Mouse (Mus musculus) myocyte (in vitro differentiated cells): Measurements from ENCODE around the gene S100a2. TPM values are rescaled to one million over a fixed set of nuclear protein-coding genes. Genes with fewer than 3 reads are reported as not detected.

Experiments
- H3K27me3 ChIP-seq: one replicate; pipeline ENCODE4 v1.6.1; 2011; ENCODE audit not compliant: control insufficient read depth, insufficient read depth, insufficient read length
- H3K36me3 ChIP-seq: one replicate; pipeline ENCODE4 v1.6.1; 2011; ENCODE audit not compliant: control insufficient read depth, insufficient read depth
- H3K4me2 ChIP-seq: one replicate; pipeline ENCODE4 v1.6.1; 2011; ENCODE audit warnings: low read depth, control low read depth
- H3K4me3 ChIP-seq: one replicate; pipeline ENCODE4 v1.5.1; 2011; ENCODE audit warnings: mild to moderate bottlenecking, control low read depth, moderate library complexity
- H3K79me2 ChIP-seq: one replicate; pipeline ENCODE4 v1.6.1; 2011; ENCODE audit not compliant: control insufficient read depth, insufficient read depth
- H3ac ChIP-seq: one replicate; pipeline ENCODE4 v1.6.1; 2011; ENCODE audit not compliant: control insufficient read depth, insufficient read length
- CEBPB ChIP-seq: IDR thresholded peaks from 2 replicates; pipeline ENCODE4 v1.6.1; 2011; ENCODE audit warnings: mild to moderate bottlenecking, moderate library complexity; ENCODE audit not compliant: poor library complexity, insufficient read depth, severe bottlenecking
- E2F4 ChIP-seq: IDR thresholded peaks from one replicate; pipeline ENCODE4 v1.6.1; 2011; ENCODE audit warnings: mild to moderate bottlenecking, control low read depth, moderate library complexity; ENCODE audit not compliant: insufficient read depth
- MAX ChIP-seq: IDR thresholded peaks from one replicate; pipeline ENCODE4 v1.6.1; 2011; ENCODE audit warnings: low read depth, mild to moderate bottlenecking, control low read depth
- MYOD1 ChIP-seq, 3 experiments: IDR thresholded peaks; one replicate each; pipeline ENCODE4 v1.6.1; 2011; ENCODE audit warnings: control low read depth in 2 of 3, low read depth in 2 of 3, mild to moderate bottlenecking in 2 of 3, moderate library complexity in 1 of 3; ENCODE audit not compliant: insufficient read length in 2 of 3, control insufficient read depth in 1 of 3
- MYOG ChIP-seq, 3 experiments: IDR thresholded peaks; one replicate each; pipeline ENCODE4 v1.6.1; 2011; ENCODE audit warnings: control low read depth in 2 of 3, low read depth in 2 of 3, mild to moderate bottlenecking in 2 of 3; ENCODE audit not compliant: insufficient read length in 2 of 3, control insufficient read depth in 1 of 3, insufficient read depth in 1 of 3
- POLR2A ChIP-seq: IDR thresholded peaks from one replicate; pipeline ENCODE4 v1.6.1; 2011; ENCODE audit warnings: low read depth, mild to moderate bottlenecking, control low read depth, moderate library complexity; ENCODE audit not compliant: insufficient read length
- POLR2AphosphoS2 ChIP-seq: IDR thresholded peaks from one replicate; pipeline ENCODE4 v1.6.1; 2011; ENCODE audit warnings: low read depth, control low read depth; ENCODE audit not compliant: insufficient read length
- REST ChIP-seq: IDR thresholded peaks from one replicate; pipeline ENCODE4 v1.6.1; 2011; ENCODE audit warnings: mild to moderate bottlenecking, control low read depth, moderate library complexity; ENCODE audit not compliant: insufficient read depth, insufficient read length
- SRF ChIP-seq: IDR thresholded peaks from one replicate; pipeline ENCODE4 v1.6.1; 2011; ENCODE audit warnings: low read depth; ENCODE audit not compliant: control insufficient read depth, insufficient read length
- TCF12 ChIP-seq: IDR thresholded peaks from one replicate; pipeline ENCODE4 v1.6.1; 2011; ENCODE audit warnings: mild to moderate bottlenecking, control low read depth; ENCODE audit not compliant: poor library complexity, insufficient read depth, severe bottlenecking
- TCF3 ChIP-seq: IDR thresholded peaks from one replicate; pipeline ENCODE4 v1.6.1; 2011; ENCODE audit warnings: low read depth, control low read depth; ENCODE audit not compliant: insufficient read length
- USF1 ChIP-seq: IDR thresholded peaks from one replicate; pipeline ENCODE4 v1.6.1; 2011; ENCODE audit warnings: low read depth, mild to moderate bottlenecking, control low read depth, moderate library complexity
- polyA plus RNA-seq: library from polyadenylated mRNA; unstranded; fragments of >200 nt; fragmentation: generic; extraction: Trizol; gene quantifications from one replicate; pipeline ENCODE4 v1.2.1, GENCODE M21; 2012; ENCODE audit warnings: missing spikeins

Gene S100a2
- polyA plus RNA-seq, 1 experiment: not detected

- Histone ChIP-seq H3K4me3 (no peak overlapping the region), H3K27me3 (no peaks in the 10 kb centered on the region), H3K4me2 (peak overlapping the region; percentile 85), H3ac (no peak overlapping the region), H3K36me3 (no peaks in the 10 kb centered on the region), H3K79me2 (no peaks in the 10 kb centered on the region)
- TF ChIP-seq POLR2A (peak; percentile 10), MYOG (IDR thresholded peaks at IDR 0.05; ENCODE audit: control insufficient read depth in 1 of 3, insufficient read depth in 1 of 3, insufficient read length in 2 of 3, low read depth in 2 of 3) (peak in 1 of 3 experiments; percentile 7), TCF12 (no peak), REST (no peak), MYOD1 (IDR thresholded peaks at IDR 0.05; ENCODE audit: control insufficient read depth in 1 of 3, insufficient read length in 2 of 3, low read depth in 2 of 3) (peak in 1 of 3 experiments; percentile 53)
These were observed 4.5 kb upstream of the S100a2 start for GRCm38 (mm10) chr3:90585595-90585994.

- TF ChIP-seq POLR2AphosphoS2 (no peak), MYOG (IDR thresholded peaks at IDR 0.05; ENCODE audit: control insufficient read depth in 1 of 3, insufficient read depth in 1 of 3, insufficient read length in 2 of 3, low read depth in 2 of 3) (no peak), MAX (no peak), TCF3 (no peak), MYOD1 (IDR thresholded peaks at IDR 0.05; ENCODE audit: control insufficient read depth in 1 of 3, insufficient read length in 2 of 3, low read depth in 2 of 3) (no peak), SRF (no peak), TCF12 (no peak), POLR2A (no peak), E2F4 (no peak)
- no peak overlapping the region for H3K4me3 ChIP-seq
These were observed 3.9 kb upstream of the S100a2 start for GRCm38 (mm10) chr3:90586016-90586643.

GRCm38 (mm10) chr3:90586906-90587305, 3.1 kb upstream of the S100a2 start:
- Histone ChIP-seq H3K4me2 (peak overlapping the region; percentile 85), H3K79me2 (no peaks in the 10 kb centered on the region), H3K4me3 (peak overlapping the region; percentile 3), H3K27me3 (no peaks in the 10 kb centered on the region), H3K36me3 (no peaks in the 10 kb centered on the region), H3ac (no peak overlapping the region)
- TF ChIP-seq MYOD1 (IDR thresholded peaks at IDR 0.05; ENCODE audit: control insufficient read depth in 1 of 3, insufficient read length in 2 of 3, low read depth in 2 of 3): peak in 2 of 3 experiments; percentile 50 to 82
- peak; percentile 27 for TF ChIP-seq POLR2A
- TF ChIP-seq TCF3: peak; percentile 55
- no peak for TF ChIP-seq CEBPB
- peak in 2 of 3 experiments; percentile 54 to 83 for TF ChIP-seq MYOG (IDR thresholded peaks at IDR 0.05; ENCODE audit: control insufficient read depth in 1 of 3, insufficient read depth in 1 of 3, insufficient read length in 2 of 3, low read depth in 2 of 3)

More at GRCm38 (mm10) chr3:90586016-90586643, 3.9 kb upstream of the S100a2 start:
- Histone ChIP-seq H3K27me3 (no peaks in the 10 kb centered on the region), H3ac (no peak overlapping the region), H3K79me2 (no peaks in the 10 kb centered on the region), H3K4me2 (peak overlapping the region; percentile 85), H3K36me3 (no peaks in the 10 kb centered on the region)

- TF ChIP-seq MYOD1 (IDR thresholded peaks at IDR 0.05; ENCODE audit: control insufficient read depth in 1 of 3, insufficient read length in 2 of 3, low read depth in 2 of 3): peak in 1 of 3 experiments; percentile 24
- no peak for TF ChIP-seq USF1
- TF ChIP-seq MYOG (IDR thresholded peaks at IDR 0.05; ENCODE audit: control insufficient read depth in 1 of 3, insufficient read depth in 1 of 3, insufficient read length in 2 of 3, low read depth in 2 of 3): peak in 1 of 3 experiments; percentile 22
- peak; percentile 13 for TF ChIP-seq POLR2A
- Histone ChIP-seq H3K4me3 (peak overlapping the region; percentile 3), H3K4me2 (peak overlapping the region; percentile 85), H3ac (no peak overlapping the region), H3K79me2 (no peaks in the 10 kb centered on the region), H3K36me3 (no peaks in the 10 kb centered on the region), H3K27me3 (no peaks in the 10 kb centered on the region)
These were observed 2.5 kb upstream of the S100a2 start for GRCm38 (mm10) chr3:90587361-90588101.

GRCm38 (mm10) chr3:90589390-90589789, 657 bp upstream of the S100a2 start:
- TF ChIP-seq CEBPB (no peak), SRF (no peak), MYOD1 (IDR thresholded peaks at IDR 0.05; ENCODE audit: control insufficient read depth in 1 of 3, insufficient read length in 2 of 3, low read depth in 2 of 3) (peak in 2 of 3 experiments; percentile 56 to 80), POLR2A (no peak), POLR2AphosphoS2 (no peak), MYOG (IDR thresholded peaks at IDR 0.05; ENCODE audit: control insufficient read depth in 1 of 3, insufficient read depth in 1 of 3, insufficient read length in 2 of 3, low read depth in 2 of 3) (peak in 1 of 3 experiments; percentile 13), MAX (no peak), TCF12 (no peak)
- Histone ChIP-seq H3K79me2 (no peaks in the 10 kb centered on the region), H3K27me3 (no peaks in the 10 kb centered on the region)

More at GRCm38 (mm10) chr3:90589390-90589789, 657 bp upstream of the S100a2 start:
- Histone ChIP-seq H3ac (no peak overlapping the region), H3K4me2 (peak overlapping the region; percentile 51), H3K36me3 (no peaks in the 10 kb centered on the region), H3K4me3 (no peak overlapping the region)
